Mouse (Mus musculus) thymus, adult 18-20 months (tissue): ENCODE data around the gene Nhej1.

Experiments
- DNase-seq, 2 experiments: peaks; one replicate each; pipeline ENCODE4 v3.0.0; 2022; ENCODE audit warnings: mixed read lengths in 2 of 2

The Nhej1 gene

GRCm38 (mm10) chr1:74971353-74972050 lies 153.5 kb downstream of the Nhej1 start:
- no peak for DNase-seq

DNA sequence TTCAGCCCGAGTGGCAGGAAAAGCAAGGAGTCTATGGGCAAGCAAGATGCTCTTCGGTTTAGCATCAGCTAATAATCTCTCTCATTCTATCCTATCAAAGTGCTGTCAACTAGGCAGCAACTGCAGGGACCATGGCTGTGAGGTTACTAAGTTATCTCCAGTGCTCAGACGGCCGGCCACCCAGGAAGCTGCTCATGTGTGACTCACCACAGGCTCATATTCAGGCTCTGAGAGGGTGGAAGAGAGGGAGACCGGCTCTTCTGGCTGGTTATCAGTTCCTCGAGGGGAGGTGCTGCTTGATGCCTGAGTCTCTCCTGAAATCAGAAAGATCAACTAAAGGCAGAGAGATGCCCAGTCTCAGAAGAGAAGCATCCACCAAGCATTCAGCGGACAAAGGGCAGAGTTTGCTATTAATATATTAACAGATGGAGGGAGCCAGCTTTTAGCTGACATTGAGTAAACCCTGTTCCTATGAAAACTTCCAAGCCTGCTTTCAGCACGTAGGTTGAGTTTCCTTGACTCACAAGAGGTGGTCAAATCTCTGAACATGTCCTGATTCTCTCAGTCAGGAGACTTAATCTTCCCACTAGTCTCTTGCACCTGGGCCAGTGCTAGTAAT lies 156.9 kb downstream of the Nhej1 start:
- no peak for DNase-seq

- DNase-seq: no peak
These were observed 160.3 kb downstream of the Nhej1 start for GRCm38 (mm10) chr1:74964494-74965215.

DNA sequence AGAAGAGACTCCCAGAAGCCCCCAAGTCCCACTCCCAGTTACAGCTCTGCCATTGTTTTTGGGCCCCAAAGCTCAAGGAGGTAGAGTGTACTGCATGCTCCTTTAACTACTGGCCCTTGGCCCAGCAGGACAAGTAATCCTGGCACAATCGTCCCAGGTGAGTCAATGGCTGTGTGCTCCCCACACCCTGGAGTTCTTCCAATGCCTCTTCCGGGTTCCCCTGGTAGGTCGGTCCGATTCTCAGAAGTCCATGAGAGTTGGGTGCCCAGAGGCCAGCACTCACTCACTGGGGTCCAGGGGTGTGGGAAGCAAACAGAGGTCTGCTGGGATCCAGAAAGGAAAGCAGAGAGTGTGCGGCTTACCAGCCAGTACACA lies 162.2 kb downstream of the Nhej1 start:
- DNase-seq: no peak

DNA sequence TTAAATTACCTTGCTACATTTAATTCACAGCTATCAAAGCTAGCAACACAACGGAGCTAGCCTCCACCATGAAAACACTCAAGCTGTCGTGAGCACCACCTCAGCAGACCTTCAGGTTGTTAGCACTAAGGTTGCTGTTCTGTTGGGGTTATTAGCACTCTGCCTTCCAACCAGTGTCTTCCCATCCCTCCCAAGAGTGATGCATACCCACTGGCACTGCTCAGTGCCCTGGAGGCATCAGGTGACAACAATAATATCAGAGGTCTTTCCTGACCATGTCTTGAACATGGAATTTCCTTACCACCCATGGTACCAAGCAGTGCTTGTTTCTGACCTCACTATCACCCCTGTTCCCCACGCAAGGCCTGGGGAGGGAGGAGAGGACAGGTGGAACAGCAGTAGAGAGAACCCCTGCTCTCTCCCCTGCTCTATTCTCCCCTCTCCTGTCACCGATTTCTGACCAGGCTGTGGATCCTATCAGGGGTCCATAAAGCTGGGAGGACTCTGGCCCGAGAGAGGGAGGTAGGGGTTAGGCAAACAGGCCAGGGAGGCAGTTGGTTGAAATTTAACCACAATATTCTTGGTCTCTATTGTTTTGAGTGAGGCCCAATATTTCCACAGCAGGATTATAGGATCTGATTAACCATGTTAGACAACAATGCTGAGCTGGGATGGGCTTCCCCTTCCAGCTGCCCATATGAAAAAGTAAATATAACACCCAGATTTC lies 162.7 kb downstream of the Nhej1 start:
- DNase-seq: no peak

DNA sequence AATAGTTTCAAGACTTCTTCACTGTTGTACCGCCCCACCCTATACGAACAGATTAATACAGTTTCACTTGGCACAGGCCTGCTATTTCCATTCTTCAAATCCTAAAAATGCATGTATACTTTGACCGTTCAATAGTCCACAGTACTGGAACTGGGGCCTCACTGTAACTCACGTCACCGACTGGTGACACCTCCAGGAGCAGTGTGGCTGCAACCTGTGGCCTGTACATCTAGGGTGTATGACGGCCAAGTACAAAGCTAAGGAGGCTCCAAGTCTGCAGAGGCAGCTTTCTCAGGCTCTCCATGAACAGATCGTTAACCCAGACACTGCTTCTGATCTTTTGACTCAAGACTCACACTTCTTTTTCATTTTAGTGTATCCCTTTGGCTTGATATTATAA lies 163.3 kb downstream of the Nhej1 start:
- no peak for DNase-seq

- DNase-seq: no peak
These were observed 164.9 kb downstream of the Nhej1 start for GRCm38 (mm10) chr1:74960059-74960458.

GRCm38 (mm10) chr1:74951556-74952210 lies 173.3 kb downstream of the Nhej1 start, which contains the start of gene Ihh:
Gene Ihh (minus strand): TSS chr1:74951672.
- DNase-seq: no peak

- no peak for DNase-seq
These were observed 174.2 kb downstream of the Nhej1 start for GRCm38 (mm10) chr1:74950576-74951490.

- DNase-seq: no peak
These were observed 174.9 kb downstream of the Nhej1 start for GRCm38 (mm10) chr1:74950066-74950465.

GRCm38 (mm10) chr1:74949666-74950050 lies 175.3 kb downstream of the Nhej1 start:
- DNase-seq: no peak

DNA sequence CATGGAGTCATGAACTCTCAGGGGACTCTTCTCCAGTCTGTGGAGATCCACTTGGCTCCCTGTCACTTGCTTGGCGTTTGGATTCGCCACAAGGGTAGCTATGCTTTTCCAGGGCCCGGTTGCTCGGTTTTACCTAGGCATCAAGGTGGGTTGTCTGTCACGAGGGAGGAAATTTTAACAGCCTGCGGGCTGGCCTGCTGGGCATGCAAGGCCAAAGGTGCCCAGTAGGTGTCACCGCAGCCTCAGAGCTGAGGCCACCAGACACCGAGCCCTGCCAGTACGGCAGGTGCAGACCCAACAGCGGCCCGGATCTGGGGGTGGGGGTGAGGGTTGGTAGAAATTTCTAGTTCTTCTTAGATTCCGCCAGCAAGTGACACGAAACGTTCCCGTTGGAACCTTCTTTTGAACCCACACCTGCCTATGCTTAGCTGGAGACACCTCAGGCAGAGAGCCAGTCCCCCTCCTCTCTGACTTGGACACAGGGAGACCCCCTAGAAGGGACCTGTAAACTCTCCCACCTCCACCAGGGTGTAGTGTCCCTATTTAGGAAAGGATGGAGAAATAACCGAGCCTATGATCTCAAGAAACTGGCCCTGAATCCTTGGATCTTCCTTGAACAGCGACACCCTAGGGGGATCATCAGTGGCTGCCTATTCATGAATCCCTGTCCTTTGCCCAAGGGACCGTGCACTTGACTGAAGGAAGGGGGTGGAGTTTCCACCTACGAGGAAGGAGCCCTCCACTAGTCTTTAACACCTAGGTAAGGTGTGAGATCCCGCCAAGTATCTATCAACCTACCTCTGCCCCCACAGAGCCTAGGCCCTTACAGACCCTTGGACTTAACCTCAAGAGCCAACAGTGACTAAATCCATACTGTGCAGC lies 176.0 kb downstream of the Nhej1 start:
- no peak for DNase-seq

GRCm38 (mm10) chr1:74947986-74948670 lies 176.9 kb downstream of the Nhej1 start:
- no peak for DNase-seq

DNA sequence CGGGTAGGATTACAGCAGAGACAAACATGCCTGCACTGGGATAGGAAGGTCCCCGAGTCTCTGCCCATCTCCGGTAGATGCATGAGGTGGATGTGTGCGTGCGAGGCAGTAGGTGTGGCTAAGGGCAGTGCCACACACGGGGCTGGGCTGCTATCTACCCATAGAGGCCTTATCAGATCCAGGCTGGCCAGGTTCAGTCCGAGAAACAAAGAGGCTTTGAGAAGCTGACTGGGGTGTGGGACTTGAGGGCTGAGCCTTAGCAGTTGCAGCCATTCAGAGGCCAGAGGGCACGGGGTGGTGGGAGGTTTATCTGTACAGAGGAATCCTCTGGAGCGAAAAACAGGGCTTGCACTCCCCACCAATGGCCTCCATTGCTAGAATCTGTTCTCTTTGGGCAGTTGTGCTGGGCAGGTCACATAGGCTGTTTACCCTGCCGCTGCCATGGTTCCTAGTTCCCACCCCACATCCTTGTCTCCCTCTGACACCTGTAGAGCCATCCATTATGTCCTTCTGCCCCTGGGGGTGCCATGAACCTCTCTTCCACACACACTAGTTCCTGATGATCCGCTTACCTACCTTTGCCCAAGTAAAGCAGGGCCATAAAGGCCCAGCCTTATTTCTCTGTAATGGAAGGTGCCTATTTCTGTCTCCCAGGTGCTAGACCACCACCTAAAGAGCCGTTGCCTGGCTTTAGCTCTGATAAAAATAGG lies 183.2 kb downstream of the Nhej1 start:
- DNase-seq: no peak

DNA sequence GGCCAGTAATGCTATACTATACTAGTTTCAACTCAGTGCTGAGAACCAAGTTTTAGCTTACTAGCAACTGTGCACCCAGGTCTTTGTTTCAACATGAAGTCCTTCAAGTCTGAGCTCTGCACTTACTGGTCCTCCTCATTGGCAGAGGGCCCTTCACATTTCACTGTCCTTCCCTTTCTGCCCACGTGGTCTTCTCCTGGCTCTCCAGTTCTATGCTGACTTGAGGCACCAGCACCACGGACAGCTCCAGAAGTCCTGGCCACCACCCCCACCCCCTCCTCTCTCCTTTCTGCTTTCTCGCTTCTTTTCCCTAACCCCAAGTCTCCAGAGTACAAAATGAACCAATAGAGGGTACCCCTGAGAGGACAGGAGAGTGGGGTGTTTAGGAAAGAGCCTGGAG lies 185.2 kb downstream of the Nhej1 start:
- no peak for DNase-seq

DNA sequence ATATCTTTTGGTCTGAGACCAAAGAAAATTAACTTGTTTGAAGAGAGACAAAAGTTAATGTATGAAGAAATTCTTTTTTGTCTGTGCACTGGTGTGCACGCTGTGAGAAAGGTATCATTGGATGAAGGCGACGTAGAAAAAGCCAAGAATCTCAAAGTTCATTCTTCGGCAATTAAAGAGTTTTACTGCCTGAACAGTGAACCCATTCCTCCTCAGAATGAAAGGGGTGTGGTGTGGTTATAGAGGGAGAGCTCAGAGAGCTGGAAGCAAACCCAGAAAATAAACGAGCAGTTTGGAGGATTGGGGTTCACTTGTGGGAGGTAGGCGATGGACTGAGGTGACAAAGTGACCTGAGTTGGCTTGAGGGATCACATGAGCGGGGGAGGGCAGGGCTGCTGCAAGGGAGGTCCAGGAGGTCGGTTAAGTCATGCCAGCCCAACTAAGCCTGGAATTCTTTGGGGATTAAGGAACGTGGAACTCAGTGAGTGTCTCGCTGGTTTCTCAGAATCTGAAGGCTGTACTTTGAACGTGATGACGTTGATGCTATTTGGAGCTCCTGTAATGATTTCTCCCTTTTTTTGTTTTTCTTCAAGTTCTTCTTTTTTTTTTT lies 188.7 kb downstream of the Nhej1 start:
- DNase-seq: no peak

DNA sequence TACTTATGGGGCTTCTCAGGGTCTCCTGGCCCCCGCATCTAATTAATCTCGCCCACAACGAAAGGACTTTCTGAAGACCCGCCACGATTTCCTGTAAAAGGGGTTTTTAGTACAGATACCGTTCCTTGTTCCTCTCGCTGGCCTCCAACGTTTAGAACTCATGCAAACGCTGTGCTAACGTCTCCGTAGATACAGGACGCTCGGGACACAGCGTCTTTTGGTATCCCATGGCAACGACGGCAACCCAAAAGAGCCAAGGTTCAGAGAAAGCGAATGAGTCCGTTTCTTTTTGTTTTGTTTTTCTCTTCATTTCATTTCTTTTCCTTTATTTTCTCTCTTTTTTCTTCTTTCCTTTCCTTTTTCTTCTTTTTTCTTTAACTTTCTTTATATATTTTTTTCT lies 189.6 kb downstream of the Nhej1 start, which contains the start of gene Cfap65:
Gene Cfap65 (minus strand): TSS at position 198 of the 400 bp plus-strand sequence.
- DNase-seq: no peak

- no peak for DNase-seq
These were observed 197.2 kb downstream of the Nhej1 start for GRCm38 (mm10) chr1:74927621-74928296.
